Mouse (Mus musculus): ENCODE measurements around the gene Tsga10. TPM values are rescaled to one million over a fixed set of nuclear protein-coding genes. Genes with fewer than 3 reads are reported as not detected.

The Tsga10 gene
- polyA plus RNA-seq, 1 experiment from 2014 or later, result 24.8 TPM

GRCm38 (mm10) chr1:37873157-37873556 is 6.9 kb upstream of the Tsga10 start:
- no peak overlapping the region for H3K27ac ChIP-seq
- 0 out of 2 replicates have a peak overlapping the region, but pooled peaks have one; percentile 55 for H3K4me3 ChIP-seq (replicated peaks)
- H3K4me1 ChIP-seq (replicated peaks), result peaks cover 12% of the 10 kb centered on the region
- H3K27me3 ChIP-seq, result peaks cover 11% of the 10 kb centered on the region
- peaks cover 35% of the 10 kb centered on the region for H3K36me3 ChIP-seq
- H3K9ac ChIP-seq (replicated peaks), result no peak overlapping the region
- ATAC-seq, result no peak
- WGBS, result 94% methylated on average over 4 of the region's 4 CpGs
- peak overlapping the region; percentile 69 for H3K4me2 ChIP-seq (replicated peaks)
- H3K9me3 ChIP-seq, result no peaks in the 10 kb centered on the region

GRCm38 (mm10) chr1:37872131-37873067 is 6.2 kb upstream of the Tsga10 start:
- peaks cover 12% of the 10 kb centered on the region for H3K4me1 ChIP-seq (replicated peaks)
- peaks cover 27% of the 10 kb centered on the region for H3K36me3 ChIP-seq
- WGBS, result 6% methylated on average over 33 of the region's 33 CpGs
- H3K27ac ChIP-seq, result peak overlapping the region; percentile 71
- H3K9me3 ChIP-seq, result no peaks in the 10 kb centered on the region
- H3K9ac ChIP-seq (replicated peaks), result peak overlapping the region; percentile 61
- peaks cover 15% of the 10 kb centered on the region for H3K27me3 ChIP-seq
- peak overlapping the region; percentile 69 for H3K4me2 ChIP-seq (replicated peaks)
- H3K4me3 ChIP-seq (replicated peaks), result peak overlapping the region; percentile 55
- ATAC-seq, result peak; percentile 94

- H3K9ac ChIP-seq (replicated peaks), result peak within 1 kb of the TSS; percentile 61
- 6% methylated on average over 7 of the region's 7 CpGs for WGBS
- ATAC-seq, result peak; percentile 69
- H3K4me1 ChIP-seq (replicated peaks), result peaks cover 12% of the 10 kb centered on the region
- H3K4me2 ChIP-seq (replicated peaks), result peak within 1 kb of the TSS; percentile 69
- H3K27me3 ChIP-seq, result peaks cover 15% of the 10 kb centered on the region
- H3K4me3 ChIP-seq (replicated peaks), result peak within 1 kb of the TSS; percentile 55
- peak within 1 kb of the TSS; percentile 71 for H3K27ac ChIP-seq
- peaks cover 20% of the 10 kb centered on the region for H3K36me3 ChIP-seq
- H3K9me3 ChIP-seq, result no peaks in the 10 kb centered on the region
Observed at GRCm38 (mm10) chr1:37871704-37872103, 5.5 kb upstream of the Tsga10 start, which contains the start of gene Lipt1. Lipt1 (plus strand) TSS chr1:37871738.

- Histone ChIP-seq H3K4me2 (replicated peaks) (no peak overlapping the region), H3K9ac (replicated peaks) (no peak overlapping the region), H3K9me3 (no peaks in the 10 kb centered on the region), H3K36me3 (no peaks in the 10 kb centered on the region), H3K27ac (no peak overlapping the region), H3K4me3 (replicated peaks) (no peak overlapping the region), H3K4me1 (replicated peaks) (peaks cover 19% of the 10 kb centered on the region), H3K27me3 (peaks cover 15% of the 10 kb centered on the region)
- WGBS, result 63% methylated on average over 2 of the region's 2 CpGs
- ATAC-seq, result no peak
Observed at GRCm38 (mm10) chr1:37869362-37869761, 3.1 kb upstream of the Tsga10 start.

GRCm38 (mm10) chr1:37868640-37869039 is 2.4 kb upstream of the Tsga10 start:
- peaks cover 15% of the 10 kb centered on the region for H3K27me3 ChIP-seq
- 69% methylated on average over 10 of the region's 10 CpGs for WGBS
- H3K9ac ChIP-seq (replicated peaks), result no peak overlapping the region
- no peak for ATAC-seq
- H3K4me2 ChIP-seq (replicated peaks), result no peak overlapping the region
- H3K9me3 ChIP-seq, result no peaks in the 10 kb centered on the region
- peaks cover 21% of the 10 kb centered on the region for H3K4me1 ChIP-seq (replicated peaks)
- no peak overlapping the region for H3K4me3 ChIP-seq (replicated peaks)
- H3K36me3 ChIP-seq, result no peaks in the 10 kb centered on the region
- H3K27ac ChIP-seq, result no peak overlapping the region

GRCm38 (mm10) chr1:37867684-37868322 is 1.6 kb upstream of the Tsga10 start:
- Histone ChIP-seq H3K4me3 (replicated peaks) (no peak overlapping the region), H3K36me3 (no peaks in the 10 kb centered on the region), H3K4me1 (replicated peaks) (peaks cover 21% of the 10 kb centered on the region), H3K4me2 (replicated peaks) (no peak overlapping the region), H3K27ac (no peak overlapping the region), H3K27me3 (peaks cover 15% of the 10 kb centered on the region), H3K9me3 (no peaks in the 10 kb centered on the region), H3K9ac (replicated peaks) (no peak overlapping the region)
- 71% methylated on average over 10 of the region's 10 CpGs for WGBS
- ATAC-seq, result no peak

DNA sequence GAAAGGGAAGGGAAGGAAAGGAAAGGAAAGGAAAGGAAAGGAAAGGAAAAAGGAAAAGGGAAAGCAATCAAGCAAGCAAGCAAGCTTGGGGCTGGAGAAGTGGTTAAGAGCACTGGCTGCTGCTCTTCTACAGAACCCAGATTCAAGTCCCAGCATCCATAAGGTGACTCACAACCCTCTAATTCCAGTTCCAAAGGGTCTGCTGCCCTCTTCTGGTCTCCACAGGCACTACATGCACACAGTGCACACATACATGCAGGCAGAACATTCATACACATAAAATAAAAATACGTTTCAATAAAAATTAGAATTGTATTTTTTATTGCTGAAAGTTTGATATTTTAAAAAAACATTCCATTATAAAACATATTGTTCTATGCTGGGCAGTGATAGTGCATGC is 827 bp upstream of the Tsga10 start:
- WGBS, result 69% methylated on average over 1 of the region's 1 CpGs
- H3K27me3 ChIP-seq, result peaks cover 15% of the 10 kb centered on the region
- H3K4me1 ChIP-seq (replicated peaks), result peaks cover 17% of the 10 kb centered on the region
- H3K9ac ChIP-seq (replicated peaks), result no peak overlapping the region
- H3K4me2 ChIP-seq (replicated peaks), result no peak overlapping the region
- no peak overlapping the region for H3K4me3 ChIP-seq (replicated peaks)
- H3K36me3 ChIP-seq, result no peaks in the 10 kb centered on the region
- H3K27ac ChIP-seq, result no peak overlapping the region
- ATAC-seq, result no peak
- no peaks in the 10 kb centered on the region for H3K9me3 ChIP-seq

DNA sequence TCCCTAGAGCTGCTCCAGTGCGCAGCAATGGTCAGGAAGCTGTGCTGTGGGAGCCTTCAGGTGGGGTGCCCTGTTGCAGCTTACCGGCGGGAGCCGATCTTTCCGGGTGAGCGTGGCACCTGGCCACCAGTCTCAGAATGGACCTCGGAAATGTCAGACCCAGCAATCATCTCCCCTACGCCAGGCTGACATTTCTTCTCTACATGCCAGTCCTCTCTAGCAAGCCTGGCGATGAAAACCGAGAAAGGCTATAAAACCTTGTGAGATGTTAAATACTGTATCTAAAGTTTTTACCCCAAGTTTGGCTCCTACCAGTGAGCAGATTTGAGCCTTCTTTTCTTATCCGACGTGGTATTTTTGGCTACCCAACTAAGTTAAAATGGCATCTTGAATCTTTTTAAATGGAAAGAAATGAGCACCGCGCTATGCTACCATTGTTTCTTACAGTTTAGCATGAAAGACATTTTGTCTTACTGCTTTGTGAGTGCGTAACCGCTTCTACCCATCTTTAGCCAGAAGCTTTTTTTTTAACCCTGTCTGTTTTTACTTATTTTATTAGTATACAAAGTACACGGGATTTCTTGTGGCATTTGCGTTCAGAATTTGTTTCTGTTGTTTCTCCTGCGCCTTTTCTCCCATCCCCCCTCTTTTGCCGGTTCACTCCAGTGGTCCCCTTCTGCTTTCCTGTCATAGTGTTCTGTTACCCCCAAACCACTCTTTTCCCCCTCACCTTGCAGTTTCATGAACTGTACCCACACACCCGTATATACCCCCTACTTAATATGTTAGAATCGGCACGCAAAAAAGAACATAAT is 621 bp downstream of the Tsga10 start:
- peak overlapping the region; percentile 68 for H3K4me3 ChIP-seq (replicated peaks)
- 13% methylated on average over 23 of the region's 23 CpGs for WGBS
- peak overlapping the region; percentile 91 for H3K27ac ChIP-seq
- H3K9ac ChIP-seq (replicated peaks), result peak overlapping the region; percentile 68
- no peaks in the 10 kb centered on the region for H3K36me3 ChIP-seq
- H3K27me3 ChIP-seq, result peaks cover 15% of the 10 kb centered on the region
- H3K4me1 ChIP-seq (replicated peaks), result peaks cover 12% of the 10 kb centered on the region
- ATAC-seq, result no peak
- H3K9me3 ChIP-seq, result no peaks in the 10 kb centered on the region
- H3K4me2 ChIP-seq (replicated peaks), result peak overlapping the region; percentile 67

- peak overlapping the region; percentile 68 for H3K4me3 ChIP-seq (replicated peaks)
- WGBS, result under 1% methylated on average over 89 of the region's 90 CpGs
Observed at GRCm38 (mm10) chr1:37864511-37865400, 1.5 kb downstream of the Tsga10 start.

DNA sequence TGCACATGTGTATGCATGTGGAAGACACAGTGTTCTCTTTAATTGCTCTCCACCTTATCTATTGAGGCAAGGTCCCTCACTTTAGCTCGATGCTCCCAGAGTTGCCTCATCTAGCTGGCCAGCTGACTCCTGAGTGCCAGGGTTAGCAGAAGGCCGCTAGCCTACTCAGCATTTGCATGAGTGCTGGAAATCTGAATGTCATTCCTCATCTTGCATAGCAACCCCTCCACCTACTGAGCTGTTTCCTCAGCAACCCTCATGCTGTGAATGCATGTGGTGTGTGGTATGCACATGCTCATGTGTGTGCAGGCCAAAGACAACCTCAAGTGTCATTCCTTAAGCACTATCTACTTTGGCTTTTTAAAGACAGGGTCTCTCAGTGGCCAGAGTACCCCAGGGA is 15.5 kb downstream of the Tsga10 start:
- Histone ChIP-seq H3K36me3 (peaks cover 28% of the 10 kb centered on the region), H3K4me2 (replicated peaks) (no peak overlapping the region), H3K9ac (replicated peaks) (no peak overlapping the region), H3K27ac (no peak overlapping the region), H3K9me3 (no peaks in the 10 kb centered on the region), H3K4me1 (replicated peaks) (no peaks in the 10 kb centered on the region), H3K4me3 (replicated peaks) (no peak overlapping the region), H3K27me3 (no peaks in the 10 kb centered on the region)
- ATAC-seq, result no peak
- WGBS, result 56% methylated on average over 2 of the region's 2 CpGs

More at GRCm38 (mm10) chr1:37864511-37865400, 1.5 kb downstream of the Tsga10 start:
- Histone ChIP-seq H3K27ac (peak overlapping the region; percentile 91), H3K9me3 (no peaks in the 10 kb centered on the region), H3K36me3 (no peaks in the 10 kb centered on the region), H3K4me2 (replicated peaks) (peak overlapping the region; percentile 67), H3K4me1 (replicated peaks) (peaks cover 12% of the 10 kb centered on the region), H3K27me3 (peaks cover 13% of the 10 kb centered on the region), H3K9ac (replicated peaks) (peak overlapping the region; percentile 79)
- peak; percentile 98 for ATAC-seq

GRCm38 (mm10) chr1:37846878-37847277 is 19.4 kb downstream of the Tsga10 start:
- no peak for ATAC-seq
- 89% methylated on average over 8 of the region's 8 CpGs for WGBS
- no peaks in the 10 kb centered on the region for H3K9me3 ChIP-seq

More at GRCm38 (mm10) chr1:37846878-37847277, 19.4 kb downstream of the Tsga10 start:
- H3K27ac ChIP-seq, result no peak overlapping the region
- no peak overlapping the region for H3K4me3 ChIP-seq (replicated peaks)
- H3K4me1 ChIP-seq (replicated peaks), result no peaks in the 10 kb centered on the region
- H3K36me3 ChIP-seq, result peaks cover 10% of the 10 kb centered on the region; the same call in 1 of the 2 replicates
- H3K9ac ChIP-seq (replicated peaks), result no peak overlapping the region
- no peak overlapping the region for H3K4me2 ChIP-seq (replicated peaks)
- no peaks in the 10 kb centered on the region for H3K27me3 ChIP-seq

Measured in midbrain, embryonic 13.5 days (tissue).